Mouse (Mus musculus) intestine, embryonic 15.5 days (tissue): ENCODE measurements around the gene Tjp1. TPM values are rescaled to one million over a fixed set of nuclear protein-coding genes. Genes with fewer than 3 reads are reported as not detected.

Experiments
- ATAC-seq: fragments of 200-750 bp; cut with Nextera tagmentation; 2 replicates; pipeline ENCODE4 v1.8.0; 2017; ENCODE audit warnings: moderate TSS enrichment, moderate library complexity
- H3K27ac ChIP-seq: fragments of 300-500 bp; sonication (generic); 2 replicates; pipeline ENCODE4 v1.5.1; 2015; ENCODE audit warnings: mild to moderate bottlenecking, inconsistent platforms
- H3K27me3 ChIP-seq: fragments of 300-500 bp; sonication (generic); replicated peaks from 2 replicates; pipeline ENCODE4 v1.6.1; 2015; ENCODE audit warnings: inconsistent platforms
- H3K36me3 ChIP-seq: fragments of 300-500 bp; sonication (generic); 2 replicates; pipeline ENCODE4 v1.6.1; 2015; ENCODE audit warnings: inconsistent platforms
- H3K4me1 ChIP-seq: fragments of 300-500 bp; sonication (generic); replicated peaks from 2 replicates; pipeline ENCODE4 v1.6.1; 2015; ENCODE audit warnings: inconsistent platforms
- H3K4me2 ChIP-seq: fragments of 300-500 bp; sonication (generic); replicated peaks from 2 replicates; pipeline ENCODE4 v1.6.1; 2015; ENCODE audit warnings: mild to moderate bottlenecking, inconsistent platforms
- H3K4me3 ChIP-seq: fragments of 300-500 bp; sonication (generic); replicated peaks from 2 replicates; pipeline ENCODE4 v1.5.1; 2015; ENCODE audit warnings: inconsistent platforms
- H3K9ac ChIP-seq: fragments of 300-500 bp; sonication (generic); 2 replicates; pipeline ENCODE4 v1.6.1; 2015; ENCODE audit warnings: inconsistent platforms
- H3K9me3 ChIP-seq: fragments of 300-500 bp; sonication (generic); 2 replicates; pipeline ENCODE4 v1.6.1; 2016; ENCODE audit warnings: inconsistent platforms
- WGBS: fragments of 180-500 bp; shearing (Covaris S2); methylation state at CpG from one replicate; pipeline ENCODE4 v1.1.7; 2015; 5-methylcytosine and 5-hydroxymethylcytosine counted together
- polyA plus RNA-seq: library from polyadenylated mRNA; unstranded; fragments of >200 nt; fragmentation: Nextera tagmentation; extraction: Ambion mirVana; gene quantifications from 2 replicates; pipeline ENCODE4 v1.2.1, GENCODE M21; 2015

Gene Tjp1
- polyA plus RNA-seq, 1 experiment from 2014 or later: 26.4 TPM

- Histone ChIP-seq H3K27me3 (no peaks in the 10 kb centered on the region), H3K4me1 (no peaks in the 10 kb centered on the region), H3K36me3 (peaks cover 17% of the 10 kb centered on the region), H3K4me2 (no peak overlapping the region), H3K9ac (no peak overlapping the region), H3K9me3 (no peaks in the 10 kb centered on the region), H3K27ac (no peak overlapping the region), H3K4me3 (no peak overlapping the region)
- ATAC-seq: no peak
- 90% methylated on average over 6 of the region's 6 CpGs for WGBS
These were observed 230.6 kb downstream of the Tjp1 start for GRCm38 (mm10) chr7:65296675-65297589.

DNA sequence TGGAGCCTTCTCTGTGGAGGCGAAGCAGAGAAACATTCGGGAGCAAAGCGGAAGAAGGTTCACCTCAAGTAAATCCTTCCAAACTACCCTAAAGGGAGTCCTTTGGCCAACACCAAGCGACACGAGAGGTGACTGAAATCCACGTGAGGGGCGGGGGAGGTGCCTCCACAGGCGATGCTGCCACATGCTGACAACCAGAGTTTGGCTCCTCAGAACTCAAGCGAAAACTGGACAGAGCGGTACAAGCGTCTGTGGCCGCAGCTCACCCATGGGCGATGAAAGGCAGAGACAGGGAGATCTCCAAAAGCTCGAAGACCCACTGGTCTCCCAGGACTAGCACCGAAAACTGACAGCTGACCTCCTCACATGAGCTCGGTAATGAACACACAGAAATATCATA is 244.7 kb downstream of the Tjp1 start:
- WGBS: 70% methylated on average over 16 of the region's 16 CpGs
- no peaks in the 10 kb centered on the region for H3K9me3 ChIP-seq

GRCm38 (mm10) chr7:65281960-65282359 is 245.6 kb downstream of the Tjp1 start:
- Histone ChIP-seq H3K36me3 (no peaks in the 10 kb centered on the region), H3K27me3 (no peaks in the 10 kb centered on the region), H3K9me3 (no peaks in the 10 kb centered on the region), H3K27ac (no peak overlapping the region), H3K9ac (no peak overlapping the region), H3K4me1 (no peaks in the 10 kb centered on the region), H3K4me2 (no peak overlapping the region), H3K4me3 (no peak overlapping the region)
- 66% methylated on average over 3 of the region's 3 CpGs for WGBS
- no peak for ATAC-seq

More for the DNA sequence above, 244.7 kb downstream of the Tjp1 start:
- H3K27me3 ChIP-seq: no peaks in the 10 kb centered on the region
- ATAC-seq: no peak
- no peak overlapping the region for H3K4me2 ChIP-seq
- H3K36me3 ChIP-seq: no peaks in the 10 kb centered on the region
- H3K27ac ChIP-seq: no peak overlapping the region
- H3K4me3 ChIP-seq: no peak overlapping the region
- H3K4me1 ChIP-seq: no peaks in the 10 kb centered on the region
- H3K9ac ChIP-seq: no peak overlapping the region

GRCm38 (mm10) chr7:65280944-65281912 is 246.4 kb downstream of the Tjp1 start:
- H3K4me3 ChIP-seq: no peak overlapping the region
- no peaks in the 10 kb centered on the region for H3K4me1 ChIP-seq
- WGBS: 56% methylated on average over 10 of the region's 10 CpGs
- no peaks in the 10 kb centered on the region for H3K9me3 ChIP-seq
- no peak for ATAC-seq
- H3K36me3 ChIP-seq: no peaks in the 10 kb centered on the region
- no peak overlapping the region for H3K4me2 ChIP-seq
- H3K27ac ChIP-seq: no peak overlapping the region
- H3K27me3 ChIP-seq: no peaks in the 10 kb centered on the region
- no peak overlapping the region for H3K9ac ChIP-seq

GRCm38 (mm10) chr7:65279277-65279676 is 248.3 kb downstream of the Tjp1 start:
- no peak overlapping the region for H3K4me3 ChIP-seq
- no peak overlapping the region for H3K27ac ChIP-seq
- H3K9ac ChIP-seq: no peak overlapping the region
- H3K9me3 ChIP-seq: no peaks in the 10 kb centered on the region
- WGBS: 61% methylated on average over 13 of the region's 13 CpGs
- H3K27me3 ChIP-seq: no peaks in the 10 kb centered on the region
- no peaks in the 10 kb centered on the region for H3K4me1 ChIP-seq
- no peak overlapping the region for H3K4me2 ChIP-seq
- no peak for ATAC-seq
- no peaks in the 10 kb centered on the region for H3K36me3 ChIP-seq

DNA sequence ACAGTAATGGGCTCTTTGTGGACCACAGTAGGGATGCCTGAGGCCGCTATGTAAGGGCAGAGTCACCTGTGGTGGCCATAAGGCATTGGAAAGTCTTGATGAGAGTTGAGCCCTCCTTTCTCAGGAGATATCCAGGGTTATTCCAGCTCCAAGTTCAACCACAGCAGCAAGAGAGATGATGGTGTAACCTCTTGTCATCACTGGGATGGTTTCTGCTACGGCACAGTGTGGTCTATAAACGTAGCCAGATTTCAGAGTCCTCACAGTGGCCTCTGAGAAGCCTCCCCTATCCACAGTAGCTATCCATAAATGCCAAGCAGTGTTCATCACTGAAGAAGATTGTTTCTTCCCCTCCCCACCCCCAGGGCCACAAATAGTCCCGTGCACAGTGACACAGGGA is 251.8 kb downstream of the Tjp1 start:
- ATAC-seq: no peak
- Histone ChIP-seq H3K27me3 (no peaks in the 10 kb centered on the region), H3K4me3 (no peak overlapping the region), H3K4me1 (no peaks in the 10 kb centered on the region), H3K27ac (no peak overlapping the region), H3K36me3 (no peaks in the 10 kb centered on the region), H3K4me2 (no peak overlapping the region), H3K9ac (no peak overlapping the region), H3K9me3 (no peaks in the 10 kb centered on the region)
- WGBS: 78% methylated on average over 4 of the region's 4 CpGs

DNA sequence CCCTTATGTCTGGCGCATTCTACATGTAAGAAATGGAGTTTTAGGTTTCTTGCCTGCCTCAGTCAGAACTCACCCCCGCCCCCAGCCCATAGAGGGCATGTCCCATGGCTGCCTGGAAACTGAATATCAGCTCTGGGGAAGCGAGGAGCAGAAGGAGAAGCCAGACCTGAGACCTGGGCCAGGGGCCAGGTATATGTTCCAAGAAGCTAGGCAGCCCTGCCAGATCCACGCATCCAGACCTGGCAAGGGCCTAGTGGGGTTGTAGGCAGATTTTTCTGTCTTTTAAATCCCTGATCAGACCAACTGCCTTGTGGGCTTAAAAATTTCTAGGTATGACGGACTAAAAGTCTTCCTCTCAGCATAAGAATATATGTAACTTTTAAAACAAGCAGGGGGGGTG is 253.4 kb downstream of the Tjp1 start:
- H3K9me3 ChIP-seq: no peaks in the 10 kb centered on the region
- no peaks in the 10 kb centered on the region for H3K27me3 ChIP-seq
- H3K27ac ChIP-seq: no peak overlapping the region
- no peak overlapping the region for H3K9ac ChIP-seq
- ATAC-seq: no peak
- H3K4me3 ChIP-seq: no peak overlapping the region
- WGBS: 82% methylated on average over 5 of the region's 5 CpGs
- H3K4me2 ChIP-seq: no peak overlapping the region
- H3K4me1 ChIP-seq: no peaks in the 10 kb centered on the region
- no peaks in the 10 kb centered on the region for H3K36me3 ChIP-seq

DNA sequence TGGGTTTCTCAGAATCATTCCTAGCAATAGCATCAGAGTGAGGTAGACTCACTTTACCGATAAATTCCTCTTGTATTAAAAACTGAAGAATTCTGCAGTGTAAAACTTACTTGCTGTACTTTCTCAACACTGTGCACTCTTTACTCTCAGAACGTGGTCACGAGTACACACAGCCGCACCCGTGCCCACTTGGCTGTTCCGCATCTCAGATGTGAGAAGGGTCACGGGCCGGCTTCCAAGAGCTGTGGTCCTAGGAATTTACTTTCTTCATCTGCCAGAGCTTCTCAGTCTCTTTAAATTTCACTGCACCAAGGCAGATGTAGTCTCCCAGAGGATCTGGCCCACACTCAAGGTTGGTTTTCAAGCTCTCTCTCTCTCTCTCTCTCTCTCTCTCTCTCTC is 277.9 kb downstream of the Tjp1 start:
- no peak for ATAC-seq
- Histone ChIP-seq H3K36me3 (no peaks in the 10 kb centered on the region), H3K4me2 (no peak overlapping the region), H3K27me3 (no peaks in the 10 kb centered on the region), H3K27ac (no peak overlapping the region), H3K4me1 (no peaks in the 10 kb centered on the region), H3K4me3 (no peak overlapping the region), H3K9ac (no peak overlapping the region), H3K9me3 (no peaks in the 10 kb centered on the region)
- WGBS: 80% methylated on average over 8 of the region's 8 CpGs

Other genes starting within 250 kb of the Tjp1 start
- gene Tarsl2, start 117.1 kb upstream of the Tjp1 start, polyA plus RNA-seq: 7.6 and 8.0 TPM in 2 replicates
- 79.2 and 88.1 TPM in 2 replicates for gene Tm2d3, start 163.4 kb upstream of the Tjp1 start, polyA plus RNA-seq